9 mouse cellular contexts compared by ENCODE assay signal in genomic region chr10:128335582-128335981, GRCm38 (mm10). TPM values are rescaled to one million over a fixed set of nuclear protein-coding genes. Genes with fewer than 3 reads are reported as not detected.
DNase-seq lines count a peak whose midpoint lies in the region; ATAC-seq and TF ChIP-seq lines count a peak whose summit lies in the region.
"Had no signal": no experiment of that assay in that cellular context is flagged by ENCODE, and none has a peak within 500 bp of the region (broad histone marks: within the 10 kb centered on the region; RNA-seq: fewer than 3 reads in every experiment).

No protein-coding gene starts in this region.

- no peaks in the 10 kb centered on the region for H3K9me3 ChIP-seq in heart, embryonic 11.5 days (replicated peaks; ENCODE audit: control insufficient read depth, low read length)
- H3K9me3 ChIP-seq in heart, embryonic 10.5 days, result no peaks in the 10 kb centered on the region
- no peaks in the 10 kb centered on the region for H3K9me3 ChIP-seq in stomach, postnatal 0 days (ENCODE audit: control insufficient read depth, low read length)
- H3K9me3 ChIP-seq: limb, embryonic 13.5 days had no signal

- H3K4me3 ChIP-seq in heart, adult 2 months, result no peak overlapping the region
- H3K4me3 ChIP-seq in heart, embryonic 11.5 days (ENCODE audit: low read depth, low read length), result no peak overlapping the region
- H3K4me3 ChIP-seq in heart, embryonic 10.5 days, result no peak overlapping the region
- no peak overlapping the region for H3K4me3 ChIP-seq in stomach, postnatal 0 days (ENCODE audit: low read depth, low read length)
- H3K4me3 ChIP-seq: limb, embryonic 13.5 days had no signal

- TF ChIP-seq CTCF in heart, adult 2 months (IDR thresholded peaks at IDR 0.05), result peak; percentile 81
- peak; percentile 91 for TF ChIP-seq CTCF in stomach, postnatal 0 days (IDR thresholded peaks at IDR 0.05; ENCODE audit: low read depth)

- peaks cover 19% of the 10 kb centered on the region for H3K36me3 ChIP-seq in heart, adult 2 months (ENCODE audit: control insufficient read depth, insufficient read depth, low read length)
- H3K36me3 ChIP-seq in heart, embryonic 11.5 days (ENCODE audit: control insufficient read depth, insufficient read depth, low read length), result no peaks in the 10 kb centered on the region
- peaks cover 7% of the 10 kb centered on the region for H3K36me3 ChIP-seq in heart, embryonic 10.5 days
- no peaks in the 10 kb centered on the region for H3K36me3 ChIP-seq in stomach, postnatal 0 days (ENCODE audit: control insufficient read depth, insufficient read depth, low read length)

- no peaks in the 10 kb centered on the region for H3K27me3 ChIP-seq in heart, adult 2 months (ENCODE audit: control insufficient read depth, insufficient read depth, low read length)
- H3K27me3 ChIP-seq in heart, embryonic 11.5 days (ENCODE audit: control insufficient read depth, insufficient read depth, low read length), result no peaks in the 10 kb centered on the region
- H3K27me3 ChIP-seq in heart, embryonic 10.5 days (ENCODE audit: insufficient read depth, poor library complexity, severe bottlenecking), result no peaks in the 10 kb centered on the region
- no peaks in the 10 kb centered on the region for H3K27me3 ChIP-seq in stomach, postnatal 0 days (ENCODE audit: control insufficient read depth, insufficient read depth, low read length)
- H3K27me3 ChIP-seq: limb, embryonic 13.5 days had no signal

- 0 out of 2 replicates have a peak, but pooled peaks have one; percentile 17 for TF ChIP-seq POLR2A in heart, adult 2 months (IDR thresholded peaks at IDR 0.05; ENCODE audit: insufficient read depth, low read depth, low read length)

- 5% methylated on average over 4 of the region's 4 CpGs for WGBS in heart, adult 2 months
- 0% methylated on average over 4 of the region's 4 CpGs for WGBS in heart, embryonic 11.5 days (ENCODE audit: insufficient replicate concordance)
- WGBS in heart, embryonic 10.5 days, result 5% methylated on average over 4 of the region's 4 CpGs
- WGBS in stomach, postnatal 0 days, result 2% methylated on average over 4 of the region's 4 CpGs

- peaks cover 6% of the 10 kb centered on the region for H3K79me2 ChIP-seq in heart, adult 2 months (replicated peaks; ENCODE audit: control insufficient read depth, insufficient read depth, low read length)

- peak; percentile 76 to 82 for DNase-seq in heart, adult 2 months
- DNase-seq in Muller cell, postnatal 12 days (ENCODE audit: inconsistent ontology term), result peak; percentile 68
- peak; percentile 87 to 90 for DNase-seq in cerebellum, postnatal 10 days
- peak; percentile 86 for DNase-seq in heart, embryonic 10.5 days (ENCODE audit: low spot score)
- peak; percentile 51 for DNase-seq in layer of hippocampus, adult 9-10 months (ENCODE audit: low spot score)
- DNase-seq in stomach, postnatal 0 days (ENCODE audit: low spot score), result peak; percentile 78

- peaks cover 10% of the 10 kb centered on the region for H3K4me1 ChIP-seq in heart, adult 2 months (ENCODE audit: control insufficient read depth, insufficient read depth, low read length)
- H3K4me1 ChIP-seq in heart, embryonic 11.5 days (ENCODE audit: control insufficient read depth, insufficient read depth, low read length), result peaks cover 27% of the 10 kb centered on the region
- H3K4me1 ChIP-seq in heart, embryonic 10.5 days, result peaks cover 41% of the 10 kb centered on the region
- peaks cover 3% of the 10 kb centered on the region; the same call in 1 of the 2 replicates for H3K4me1 ChIP-seq in stomach, postnatal 0 days (replicated peaks; ENCODE audit: control insufficient read depth, insufficient read depth)

- ATAC-seq in heart, embryonic 11.5 days (replicated peaks; ENCODE audit: insufficient number of reproducible peaks, low FRiP score, low TSS enrichment), result no peak
- peak; percentile 35 for ATAC-seq in megakaryocyte progenitor cell, adult 5-6 weeks (replicated peaks; ENCODE audit: poor library complexity)
- no peak for ATAC-seq in stomach, postnatal 0 days (ENCODE audit: low FRiP score, low TSS enrichment)

- intact Hi-C loops in heart, adult 2 months (cut with DNase I), result loop anchor here (1.0 to 5.0 kb wide), 4 partner anchors 23 to 199 kb away; partner anchors contain the start of gene Ankrd52

- no peak overlapping the region for H3K4me2 ChIP-seq in heart, embryonic 11.5 days
- no peak overlapping the region for H3K4me2 ChIP-seq in stomach, postnatal 0 days (replicated peaks; ENCODE audit: low read depth)
- H3K4me2 ChIP-seq: limb, embryonic 13.5 days had no signal

- peak overlapping the region; percentile 90 for H3K27ac ChIP-seq in heart, adult 2 months
- H3K27ac ChIP-seq in heart, embryonic 11.5 days (ENCODE audit: low read depth, low read length), result no peak overlapping the region
- H3K27ac ChIP-seq in heart, embryonic 10.5 days, result peak overlapping the region; percentile 79
- H3K27ac ChIP-seq in stomach, postnatal 0 days (replicated peaks), result no peak overlapping the region
- H3K27ac ChIP-seq: limb, embryonic 13.5 days had no signal

- peak; percentile 70; the same call in 1 of the 2 replicates for TF ChIP-seq EP300 in heart, adult 2 months (IDR thresholded peaks at IDR 0.05; ENCODE audit: insufficient read depth, low read depth, low read length)
- no peak for TF ChIP-seq EP300 in stomach, postnatal 0 days (optimal IDR thresholded peaks at IDR 0.05)

- no peak overlapping the region for H3K9ac ChIP-seq in heart, adult 2 months (ENCODE audit: low read depth, low read length)
- no peak overlapping the region for H3K9ac ChIP-seq in heart, embryonic 11.5 days (ENCODE audit: low read depth, low read length)
- no peak overlapping the region for H3K9ac ChIP-seq in stomach, postnatal 0 days (ENCODE audit: low read length)
- H3K9ac ChIP-seq: limb, embryonic 13.5 days had no signal

RNA-seq across cellular contexts. Expression of gene Cs, which starts 2.0 kb away (rescaled TPM):
- 1,000 to 10,000 TPM in 1 of 2 experiments, 100 to 1,000 TPM in 1; 947 to 1,091 TPM for total RNA-seq in heart, adult 2 months (2021)
- 1,148 and 1,658 TPM in 2 replicates for polyA plus RNA-seq in heart, adult 2 months (2012; rRNA removed)
- 424 and 466 TPM in 2 replicates for polyA plus RNA-seq in heart, embryonic 11.5 days (2014; fragmentation: Nextera tagmentation; extraction: Ambion mirVana)
- 347 and 474 TPM in 2 replicates for polyA plus RNA-seq in heart, embryonic 10.5 days (2016; fragmentation: Nextera tagmentation; extraction: Ambion mirVana)
- total RNA-seq in megakaryocyte progenitor cell, adult 5-6 weeks (2015), result 172 and 181 TPM in 2 replicates
- 106 and 108 TPM in 2 replicates for total RNA-seq in megakaryocyte progenitor cell, adult 5-6 weeks (2017)
- polyA plus RNA-seq in stomach, postnatal 0 days (2015; fragmentation: Nextera tagmentation; extraction: Ambion mirVana), result 152 and 158 TPM in 2 replicates

RNA-seq across cellular contexts. Expression of gene Cnpy2, which starts 13.3 kb away (rescaled TPM):
- 10 to 100 TPM; 58.9 to 65.3 TPM for total RNA-seq in heart, adult 2 months (2021)
- 27.8 and 48.0 TPM in 2 replicates for polyA plus RNA-seq in heart, adult 2 months (2012; rRNA removed)
- polyA plus RNA-seq in heart, embryonic 11.5 days (2014; fragmentation: Nextera tagmentation; extraction: Ambion mirVana), result 206 and 224 TPM in 2 replicates
- polyA plus RNA-seq in heart, embryonic 10.5 days (2016; fragmentation: Nextera tagmentation; extraction: Ambion mirVana), result 220 and 255 TPM in 2 replicates
- 151 and 152 TPM in 2 replicates for total RNA-seq in megakaryocyte progenitor cell, adult 5-6 weeks (2015)
- 132 and 144 TPM in 2 replicates for total RNA-seq in megakaryocyte progenitor cell, adult 5-6 weeks (2017)
- polyA plus RNA-seq in stomach, postnatal 0 days (2015; fragmentation: Nextera tagmentation; extraction: Ambion mirVana), result 214 and 218 TPM in 2 replicates

RNA-seq across cellular contexts. Expression of gene Pan2, which starts 32.4 kb away (rescaled TPM):
- 1 to 10 TPM; 6.5 to 6.9 TPM for total RNA-seq in heart, adult 2 months (2021)
- polyA plus RNA-seq in heart, adult 2 months (2012; rRNA removed), result 15.2 and 19.8 TPM in 2 replicates
- 25.9 and 27.7 TPM in 2 replicates for polyA plus RNA-seq in heart, embryonic 11.5 days (2014; fragmentation: Nextera tagmentation; extraction: Ambion mirVana)
- polyA plus RNA-seq in heart, embryonic 10.5 days (2016; fragmentation: Nextera tagmentation; extraction: Ambion mirVana), result 29.9 and 31.4 TPM in 2 replicates
- total RNA-seq in megakaryocyte progenitor cell, adult 5-6 weeks (2015), result 16.4 and 17.4 TPM in 2 replicates
- total RNA-seq in megakaryocyte progenitor cell, adult 5-6 weeks (2017), result 12.1 and 12.2 TPM in 2 replicates
- polyA plus RNA-seq in stomach, postnatal 0 days (2015; fragmentation: Nextera tagmentation; extraction: Ambion mirVana), result 12.6 and 14.1 TPM in 2 replicates

RNA-seq across cellular contexts. Expression of gene Coq10a, which starts 33.2 kb away (rescaled TPM):
- total RNA-seq in heart, adult 2 months (2021), result 100 to 1,000 TPM; 332 to 391 TPM
- polyA plus RNA-seq in heart, adult 2 months (2012; rRNA removed), result 356 and 500 TPM in 2 replicates
- polyA plus RNA-seq in heart, embryonic 11.5 days (2014; fragmentation: Nextera tagmentation; extraction: Ambion mirVana), result 12.6 and 14.0 TPM in 2 replicates
- 9.7 and 10.7 TPM in 2 replicates for polyA plus RNA-seq in heart, embryonic 10.5 days (2016; fragmentation: Nextera tagmentation; extraction: Ambion mirVana)
- 13.8 and 17.6 TPM in 2 replicates for total RNA-seq in megakaryocyte progenitor cell, adult 5-6 weeks (2015)
- total RNA-seq in megakaryocyte progenitor cell, adult 5-6 weeks (2017), result 8.8 and 9.4 TPM in 2 replicates
- 12.9 and 13.8 TPM in 2 replicates for polyA plus RNA-seq in stomach, postnatal 0 days (2015; fragmentation: Nextera tagmentation; extraction: Ambion mirVana)

RNA-seq across cellular contexts. Expression of gene Il23a, which starts 37.0 kb away (rescaled TPM):
- total RNA-seq in heart, adult 2 months (2021), result under 1 TPM in 1 of 2 experiments, not detected in 1; 0.16 TPM
- polyA plus RNA-seq in heart, adult 2 months (2012; rRNA removed), result 0.12 TPM in 1 of 2 replicates, not detected in the other
- 0.86 and 0.89 TPM in 2 replicates for polyA plus RNA-seq in heart, embryonic 11.5 days (2014; fragmentation: Nextera tagmentation; extraction: Ambion mirVana)
- polyA plus RNA-seq in heart, embryonic 10.5 days (2016; fragmentation: Nextera tagmentation; extraction: Ambion mirVana), result 0.25 and 0.48 TPM in 2 replicates
- total RNA-seq in megakaryocyte progenitor cell, adult 5-6 weeks (2015), result 0.22 and 0.27 TPM in 2 replicates
- total RNA-seq in megakaryocyte progenitor cell, adult 5-6 weeks (2017), result 0.25 TPM in 1 of 2 replicates, not detected in the other
- 0.33 and 0.35 TPM in 2 replicates for polyA plus RNA-seq in stomach, postnatal 0 days (2015; fragmentation: Nextera tagmentation; extraction: Ambion mirVana)

Comparison
In these comparisons a context has a peak if more than half of its experiments do, and no peak if none do; other contexts are left out.
1. H3K27ac ChIP-seq: peak in heart, adult 2 months (single experiment) and heart, embryonic 10.5 days (single experiment); none in heart, embryonic 11.5 days (single experiment) and stomach, postnatal 0 days (single experiment).
2. Peak in every context shown above with its lines, with median percentiles within 50 percentile points of each other: DNase-seq.